ENCODE assay signal across 7 mouse cellular contexts in genomic region chr13:83604320-83604719, GRCm38 (mm10).
A peak's percentile ranks its signal among the peaks of the same experiment; 100 is the strongest.
DNase-seq lines count a peak whose midpoint lies in the region; ATAC-seq lines count a peak whose summit lies in the region.

No protein-coding gene starts in this region.

- peaks cover 22% of the 10 kb centered on the region for H3K4me1 ChIP-seq in embryonic facial prominence, embryonic 12.5 days

- no peak overlapping the region for H3K9ac ChIP-seq in embryonic facial prominence, embryonic 12.5 days

- peak; percentile 56 to 60 for DNase-seq in left cerebral cortex, adult 18-20 months (ENCODE audit: low spot score in 2 of 2)
- DNase-seq in left cerebral cortex, adult 11 months (ENCODE audit: low spot score): no peak
- peak; percentile 49 for DNase-seq in adrenal gland, adult 8-10 months
- peak; percentile 66 to 75 for DNase-seq in heart, postnatal 14 days
- DNase-seq in telencephalon, adult 2 months (ENCODE audit: low read depth, low spot score): peak; percentile 72

- H3K4me2 ChIP-seq in embryonic facial prominence, embryonic 12.5 days (replicated peaks): no peak overlapping the region

- intact Hi-C loops in heart, postnatal 14 days (cut with DNase I): loop anchor here (10.0 kb wide), 1 partner anchor 80 kb away; no protein-coding TSS in a partner anchor

- 26% methylated on average over 3 of the region's 3 CpGs for WGBS in embryonic facial prominence, embryonic 12.5 days

- no peaks in the 10 kb centered on the region for H3K27me3 ChIP-seq in embryonic facial prominence, embryonic 12.5 days

- 0 out of 2 replicates have a peak overlapping the region, but pooled peaks have one; percentile 60 for H3K27ac ChIP-seq in embryonic facial prominence, embryonic 12.5 days

- no peak for ATAC-seq in embryonic facial prominence, embryonic 12.5 days (ENCODE audit: insufficient number of reproducible peaks, insufficient read depth, low FRiP score, low TSS enrichment)
- ATAC-seq in CD4-positive, CD25-positive, alpha-beta regulatory T cell, adult 4 months: no peak

- H3K9me3 ChIP-seq in embryonic facial prominence, embryonic 12.5 days: no peaks in the 10 kb centered on the region

- no peak overlapping the region for H3K4me3 ChIP-seq in embryonic facial prominence, embryonic 12.5 days

- H3K36me3 ChIP-seq in embryonic facial prominence, embryonic 12.5 days: no peaks in the 10 kb centered on the region
